Mouse (Mus musculus) duodenum, adult 2 months (tissue): Measurements from ENCODE around the gene Ten1. TPM values are rescaled to one million over a fixed set of nuclear protein-coding genes. Genes with fewer than 3 reads are reported as not detected.

Experiments used
- polyA plus RNA-seq: library from polyadenylated mRNA; depleted of rRNA; stranded (reverse); fragments of >200 nt; gene quantifications from 2 replicates; pipeline ENCODE4 v1.2.3, GENCODE M21; 2012; ENCODE audit warnings: low replicate concordance; rRNA removed

Ten1 gene
- polyA plus RNA-seq: 19.6 and 27.1 TPM in 2 replicates

GRCm38 (mm10) chr11:116198639-116199531 is at the start of gene Ten1, which contains the start of gene Acox1:
Gene Ten1, plus strand, starts transcription at chr11:116198855.
Gene Acox1, minus strand, starts transcription at chr11:116199045.

GRCm38 (mm10) chr11:116167884-116168439 is 30.7 kb upstream of the Ten1 start, which contains the start of gene Fbf1:
Gene Fbf1, minus strand, starts transcription at chr11:116168166.

GRCm38 (mm10) chr11:116237742-116238395 is 39.2 kb downstream of the Ten1 start, which contains the start of gene Evpl:
Gene Evpl, minus strand, starts transcription at chr11:116238077.

Other genes with a start within 250 kb of the Ten1 start
- 58.5 and 81.0 TPM in 2 replicates for gene Itgb4, start 224.1 kb upstream of the Ten1 start, polyA plus RNA-seq
- 75.5 and 95.6 TPM in 2 replicates for gene Galk1, start 186.1 kb upstream of the Ten1 start, polyA plus RNA-seq
- 118 and 156 TPM in 2 replicates for gene H3f3b, start 170.9 kb upstream of the Ten1 start, polyA plus RNA-seq
- 16.6 and 27.4 TPM in 2 replicates for gene Unk, start 168.5 kb upstream of the Ten1 start, polyA plus RNA-seq
- gene Unc13d, start 120.9 kb upstream of the Ten1 start, polyA plus RNA-seq: 5.5 and 11.2 TPM in 2 replicates
- gene Wbp2, start 111.9 kb upstream of the Ten1 start, polyA plus RNA-seq: 285 and 420 TPM in 2 replicates
- 36.2 and 37.8 TPM in 2 replicates for gene Trim47, start 71.6 kb upstream of the Ten1 start, polyA plus RNA-seq
- 10.0 and 11.2 TPM in 2 replicates for gene Trim65, start 67.7 kb upstream of the Ten1 start, polyA plus RNA-seq
- 57.3 and 106 TPM in 2 replicates for gene Mrpl38, start 60.0 kb upstream of the Ten1 start, polyA plus RNA-seq
- 4.7 and 8.8 TPM in 2 replicates for gene Fbf1, start 30.7 kb upstream of the Ten1 start, polyA plus RNA-seq
- gene Acox1, start 190 bp downstream of the Ten1 start, polyA plus RNA-seq: 87.1 and 95.2 TPM in 2 replicates
- gene Evpl, start 39.2 kb downstream of the Ten1 start, polyA plus RNA-seq: 5.0 and 6.3 TPM in 2 replicates
- 26.5 and 29.7 TPM in 2 replicates for gene Srp68, start 75.4 kb downstream of the Ten1 start, polyA plus RNA-seq
- gene Galr2, start 82.1 kb downstream of the Ten1 start, polyA plus RNA-seq: 4.7 and 14.9 TPM in 2 replicates
- gene Exoc7, start 108.4 kb downstream of the Ten1 start, polyA plus RNA-seq: 12.6 and 16.3 TPM in 2 replicates
- 0.15 and 0.22 TPM in 2 replicates for gene Foxj1, start 136.5 kb downstream of the Ten1 start, polyA plus RNA-seq
- 1.9 and 2.1 TPM in 2 replicates for gene Rnf157, start 214.2 kb downstream of the Ten1 start, polyA plus RNA-seq
- 255 and 734 TPM in 2 replicates for gene Ubald2, start 235.2 kb downstream of the Ten1 start, polyA plus RNA-seq